Mouse (Mus musculus) ES-E14 (cell line): ENCODE results near the gene Piga. TPM values are rescaled to one million over a fixed set of nuclear protein-coding genes. Genes with fewer than 3 reads are reported as not detected.

Experiments used
- DNase-seq: peaks from one replicate; pipeline ENCODE4 v3.0.0-alpha.2; 2013; ENCODE audit warnings: low read depth, low spot score
- H3K27ac ChIP-seq: 2 replicates; pipeline ENCODE4 v1.5.1; 2012; ENCODE audit warnings: low read depth, mild to moderate bottlenecking, low read length, moderate library complexity, mixed read lengths; ENCODE audit not compliant: poor library complexity, insufficient read depth, severe bottlenecking
- H3K36me3 ChIP-seq: 2 replicates; pipeline ENCODE4 v1.6.1; 2012; ENCODE audit warnings: mild to moderate bottlenecking, low read length, moderate library complexity, mixed read lengths; ENCODE audit not compliant: control insufficient read depth, poor library complexity, insufficient read depth, severe bottlenecking
- H3K4me1 ChIP-seq, 2 experiments: fragments of 150-350 bp in 1 of 2; sonication (generic) in 1 of 2; 2 replicates each; pipeline ENCODE4 v1.6.1; 2012; ENCODE audit warnings: low read length in 2 of 2, mild to moderate bottlenecking in 1 of 2, mixed read lengths in 1 of 2; ENCODE audit not compliant: control insufficient read depth in 2 of 2, insufficient read depth in 2 of 2, poor library complexity in 1 of 2
- H3K4me3 ChIP-seq, 2 experiments: fragments of 150-350 bp in 1 of 2; sonication (generic) in 1 of 2; 2 replicates each; pipeline ENCODE4 v1.5.1; 2012; ENCODE audit warnings: low read length in 2 of 2, low read depth in 1 of 2, mild to moderate bottlenecking in 1 of 2, mixed read lengths in 1 of 2; ENCODE audit not compliant: insufficient read depth in 1 of 2, poor library complexity in 1 of 2, severe bottlenecking in 1 of 2
- H3K9ac ChIP-seq: 2 replicates; pipeline ENCODE4 v1.6.1; 2012; ENCODE audit warnings: low read depth, mild to moderate bottlenecking, low read length, mixed read lengths; ENCODE audit not compliant: poor library complexity, insufficient read depth, severe bottlenecking
- H3K9me3 ChIP-seq: fragments of 150-350 bp; sonication (generic); 2 replicates; pipeline ENCODE4 v1.6.1; 2012; ENCODE audit warnings: low read depth, mild to moderate bottlenecking, low read length; ENCODE audit not compliant: control insufficient read depth, insufficient read depth
- CHD2 ChIP-seq: IDR thresholded peaks from 2 replicates; pipeline ENCODE4 v1.6.1; 2014; ENCODE audit warnings: mild to moderate bottlenecking, low read depth, low read length, inconsistent platforms
- HCFC1 ChIP-seq: IDR thresholded peaks from 2 replicates; pipeline ENCODE4 v1.6.1; 2012; ENCODE audit warnings: low read length, inconsistent platforms, borderline replicate concordance; ENCODE audit not compliant: insufficient read depth
- MAFK ChIP-seq: IDR thresholded peaks from 2 replicates; pipeline ENCODE4 v1.6.1; 2014; ENCODE audit warnings: mild to moderate bottlenecking, low read depth, low read length, inconsistent platforms; ENCODE audit not compliant: insufficient read depth
- ZC3H11A ChIP-seq: IDR thresholded peaks from 2 replicates; pipeline ENCODE4 v1.6.1; 2012; ENCODE audit warnings: low read depth, mild to moderate bottlenecking, inconsistent platforms, low read length, borderline replicate concordance
- ZNF384 ChIP-seq: IDR thresholded peaks from 2 replicates; pipeline ENCODE4 v1.6.1; 2012; ENCODE audit warnings: low read depth, low read length, inconsistent platforms
- in situ Hi-C, 2 experiments: fragments of 600-800 bp; cut with MboI; formaldehyde crosslinking; loops; one replicate each; pipeline ENCODE4 v1.15.1; 2025; ENCODE audit warnings: low sequenced_read_pairs in 2 of 2, inconsistent platforms in 1 of 2; ENCODE audit not compliant: unreplicated experiment in 2 of 2
- total RNA-seq: library from RNA; depleted of rRNA; stranded (reverse); fragments of 300-350 nt; gene quantifications from 2 replicates; pipeline ENCODE4 v1.2.3, GENCODE M21; 2012

Piga gene
- total RNA-seq, 1 experiment, result 14.2 TPM

- TF ChIP-seq HCFC1 (no peak), ZNF384 (no peak), CHD2 (no peak), ZC3H11A (no peak), MAFK (no peak)
Observed at GRCm38 (mm10) chrX:164436709-164437108, 17.1 kb downstream of the Piga start, which contains the start of gene Asb11. TSS of gene Asb11 (plus strand) at chrX:164436994.

GRCm38 (mm10) chrX:164439462-164439861 is 19.9 kb downstream of the Piga start:
- no peak overlapping the region for H3K27ac ChIP-seq
- no peaks in the 10 kb centered on the region for H3K9me3 ChIP-seq
- H3K36me3 ChIP-seq, result no peaks in the 10 kb centered on the region
- no peak for DNase-seq
- TF ChIP-seq ZC3H11A (no peak), HCFC1 (no peak), CHD2 (no peak)
- H3K4me3 ChIP-seq, result no peak overlapping the region
- no peaks in the 10 kb centered on the region for H3K4me1 ChIP-seq
- no peak overlapping the region for H3K9ac ChIP-seq
- in situ Hi-C loops, result no loop called here

More at GRCm38 (mm10) chrX:164436709-164437108, 17.1 kb downstream of the Piga start, which contains the start of gene Asb11:
- Histone ChIP-seq H3K36me3 (no peaks in the 10 kb centered on the region; the same call in 1 of the 2 replicates), H3K4me1 (no peaks in the 10 kb centered on the region), H3K4me3 (no peak within 1 kb of the TSS), H3K9ac (no peak within 1 kb of the TSS), H3K9me3 (no peaks in the 10 kb centered on the region), H3K27ac (no peak within 1 kb of the TSS)
- in situ Hi-C loops, result no loop called here
- DNase-seq, result no peak

GRCm38 (mm10) chrX:164440140-164440539 is 20.6 kb downstream of the Piga start:
- H3K36me3 ChIP-seq, result no peaks in the 10 kb centered on the region
- in situ Hi-C loops, result no loop called here
- no peaks in the 10 kb centered on the region for H3K4me1 ChIP-seq
- H3K27ac ChIP-seq, result no peak overlapping the region
- H3K9ac ChIP-seq, result no peak overlapping the region
- DNase-seq, result no peak
- TF ChIP-seq MAFK, result no peak
- no peak for TF ChIP-seq ZNF384
- TF ChIP-seq CHD2, result no peak
- TF ChIP-seq ZC3H11A, result no peak
- no peak for TF ChIP-seq HCFC1
- H3K9me3 ChIP-seq, result no peaks in the 10 kb centered on the region
- H3K4me3 ChIP-seq, result no peak overlapping the region

GRCm38 (mm10) chrX:164440703-164441102 is 21.1 kb downstream of the Piga start:
- H3K36me3 ChIP-seq, result no peaks in the 10 kb centered on the region
- no peak for DNase-seq
- no peaks in the 10 kb centered on the region for H3K9me3 ChIP-seq
- H3K9ac ChIP-seq, result no peak overlapping the region
- in situ Hi-C loops, result no loop called here
- TF ChIP-seq ZNF384 (no peak), MAFK (no peak), ZC3H11A (no peak), CHD2 (no peak), HCFC1 (no peak)
- no peak overlapping the region for H3K4me3 ChIP-seq
- no peaks in the 10 kb centered on the region for H3K4me1 ChIP-seq
- no peak overlapping the region for H3K27ac ChIP-seq

- Histone ChIP-seq H3K4me3 (no peak overlapping the region), H3K27ac (no peak overlapping the region), H3K9ac (no peak overlapping the region), H3K9me3 (no peaks in the 10 kb centered on the region), H3K4me1 (no peaks in the 10 kb centered on the region), H3K36me3 (no peaks in the 10 kb centered on the region)
- TF ChIP-seq ZC3H11A (no peak), HCFC1 (no peak), MAFK (no peak), CHD2 (no peak), ZNF384 (no peak)
- in situ Hi-C loops, result no loop called here
- DNase-seq, result no peak
Observed at GRCm38 (mm10) chrX:164441306-164441705, 21.7 kb downstream of the Piga start.
